Mouse (Mus musculus): Measurements from ENCODE around the gene Celsr2.

The Celsr2 gene

DNA sequence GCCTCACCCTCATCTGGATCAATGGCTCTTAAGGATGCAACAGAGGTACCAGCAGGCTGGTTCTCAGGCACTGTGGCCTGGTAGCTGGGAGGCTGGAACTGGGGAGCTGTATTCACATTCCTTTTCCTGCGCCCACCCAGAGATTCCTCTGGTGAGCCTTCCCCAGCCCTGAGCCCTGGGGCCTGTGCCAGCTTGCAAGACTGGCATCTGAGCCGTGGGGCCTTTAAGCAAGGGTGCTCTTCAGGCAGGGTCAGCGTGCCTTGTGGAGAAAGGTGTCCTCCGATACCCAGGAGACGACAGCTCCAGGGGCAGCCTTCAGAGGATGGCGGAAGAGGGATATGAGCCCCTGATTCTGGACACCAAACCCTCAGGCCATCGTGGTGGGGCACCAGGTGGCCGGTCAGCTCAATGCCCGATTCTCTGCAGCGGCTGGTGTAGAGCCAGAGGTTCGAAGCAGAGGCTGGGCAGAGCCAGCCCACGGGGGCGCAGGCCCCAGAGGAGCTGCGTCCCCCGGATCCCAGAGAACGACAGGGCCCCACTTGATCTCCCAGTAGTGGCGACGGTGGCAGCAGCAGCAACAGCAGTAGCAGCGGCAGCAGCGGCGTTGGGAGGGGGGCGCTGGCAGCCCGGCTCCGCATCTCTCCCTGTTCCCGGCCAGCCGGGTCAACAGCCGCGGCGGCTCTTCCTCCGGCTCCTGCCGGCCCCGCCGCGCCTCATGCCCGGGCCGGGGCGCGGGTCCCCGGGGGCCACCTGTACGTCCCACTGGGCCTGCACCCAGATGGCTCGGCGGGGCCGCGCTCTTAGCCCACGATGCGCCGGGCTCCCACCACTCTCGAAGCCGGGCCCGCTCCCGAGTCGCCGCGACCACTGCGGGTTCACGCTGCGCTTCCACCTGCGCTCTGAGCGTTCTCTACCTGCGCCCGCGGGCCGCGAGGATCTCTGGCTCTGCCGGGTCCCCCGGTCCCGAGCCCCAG is at the start of gene Celsr2:
Celsr2 (minus strand) TSS at position 696 of the 974 bp plus-strand sequence.
- peak; percentile 58 for DNase-seq (ENCODE audit: inconsistent ontology term)

DNA sequence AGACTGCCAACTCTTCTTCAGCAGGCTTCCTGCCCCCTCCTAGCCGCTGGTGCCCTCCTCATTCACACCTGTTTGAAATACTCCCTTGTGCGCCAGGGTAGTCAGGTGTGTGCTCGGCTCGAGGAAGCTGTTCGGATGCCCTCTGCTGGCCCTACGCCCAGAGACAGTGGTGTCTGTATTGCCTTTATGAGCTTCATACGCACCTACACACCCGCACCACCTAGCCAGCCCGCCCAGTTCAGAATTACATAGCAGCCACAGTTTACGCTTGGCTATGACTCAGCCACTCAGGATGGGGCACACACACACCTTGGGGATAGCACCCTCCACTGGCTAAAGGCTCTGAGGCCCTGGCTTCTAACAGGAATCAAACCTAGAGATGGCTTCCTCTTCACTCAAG is 43.5 kb upstream of the Celsr2 start:
- DNase-seq (ENCODE audit: inconsistent ontology term), result no peak

- DNase-seq (ENCODE audit: inconsistent ontology term), result no peak
Observed at GRCm38 (mm10) chr3:108458380-108458779, 43.0 kb upstream of the Celsr2 start.

GRCm38 (mm10) chr3:108454172-108454571 is 38.8 kb upstream of the Celsr2 start:
- no peak for DNase-seq (ENCODE audit: inconsistent ontology term)

DNA sequence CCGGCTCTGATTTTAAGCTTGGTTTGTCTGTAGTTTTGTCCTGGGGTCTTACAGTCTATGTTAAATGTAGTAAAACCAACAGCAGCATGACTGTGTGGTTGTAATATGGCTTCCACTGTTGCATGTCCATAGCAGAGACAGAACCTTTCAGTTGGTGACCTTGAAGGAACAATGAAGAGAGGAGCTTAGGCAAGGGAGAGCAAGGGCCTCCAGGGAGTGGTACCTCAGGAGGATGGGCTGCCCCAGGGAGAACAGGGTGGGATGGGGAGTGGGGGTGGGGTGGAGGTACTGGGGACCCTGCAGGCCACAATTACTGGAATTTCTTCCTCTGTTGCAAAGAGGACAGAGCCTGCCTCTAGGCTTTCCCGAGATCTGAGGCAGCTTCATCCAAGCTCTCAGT is 36.6 kb upstream of the Celsr2 start:
- no peak for DNase-seq (ENCODE audit: inconsistent ontology term)

DNA sequence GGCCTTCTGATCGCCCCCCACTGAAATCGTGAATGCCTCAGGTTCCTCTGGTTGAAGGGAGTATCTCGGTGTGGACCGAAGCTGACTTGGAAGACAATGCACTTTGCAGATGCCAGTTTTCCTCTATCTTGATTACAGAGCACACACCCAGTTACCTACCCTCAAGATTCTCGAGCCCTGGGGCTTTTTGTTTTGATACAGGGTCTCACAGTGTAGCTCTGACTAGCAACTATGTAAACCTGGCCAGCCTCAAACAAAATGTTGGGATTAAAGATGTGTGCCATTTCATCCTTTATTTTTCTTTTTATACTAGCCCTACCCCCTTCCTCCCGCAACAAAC is 30.0 kb upstream of the Celsr2 start:
- DNase-seq (ENCODE audit: inconsistent ontology term), result no peak

- DNase-seq (ENCODE audit: inconsistent ontology term), result peak; percentile 95
Observed at GRCm38 (mm10) chr3:108444698-108445365, 29.5 kb upstream of the Celsr2 start, which contains the start of gene Sars. Sars (minus strand) TSS chr3:108445209.

DNA sequence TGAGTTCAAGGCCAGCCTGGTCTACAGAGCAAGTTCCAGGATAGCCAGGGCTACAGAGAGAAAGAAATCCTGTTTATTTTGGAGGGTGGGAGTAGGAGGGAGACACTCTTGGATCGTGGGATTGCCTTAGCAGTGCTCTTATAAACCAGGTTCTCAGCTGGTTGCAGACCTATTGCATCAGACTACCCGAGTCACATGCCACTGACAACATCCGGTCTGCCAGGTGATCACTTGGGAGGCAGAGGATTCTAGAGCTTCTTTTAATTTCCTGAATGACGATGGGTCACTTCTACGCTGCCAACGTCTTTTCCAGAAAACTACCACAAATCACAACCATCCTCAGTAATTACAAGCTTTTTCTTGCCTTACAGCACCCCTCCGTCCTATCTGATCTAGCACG is 28.7 kb upstream of the Celsr2 start:
- peak; percentile 46 for DNase-seq (ENCODE audit: inconsistent ontology term)

- DNase-seq (ENCODE audit: inconsistent ontology term), result no peak
Observed at GRCm38 (mm10) chr3:108436380-108436714, 21.0 kb upstream of the Celsr2 start.

- no peak for DNase-seq (ENCODE audit: inconsistent ontology term)
Observed at GRCm38 (mm10) chr3:108435701-108436379, 20.5 kb upstream of the Celsr2 start.

DNA sequence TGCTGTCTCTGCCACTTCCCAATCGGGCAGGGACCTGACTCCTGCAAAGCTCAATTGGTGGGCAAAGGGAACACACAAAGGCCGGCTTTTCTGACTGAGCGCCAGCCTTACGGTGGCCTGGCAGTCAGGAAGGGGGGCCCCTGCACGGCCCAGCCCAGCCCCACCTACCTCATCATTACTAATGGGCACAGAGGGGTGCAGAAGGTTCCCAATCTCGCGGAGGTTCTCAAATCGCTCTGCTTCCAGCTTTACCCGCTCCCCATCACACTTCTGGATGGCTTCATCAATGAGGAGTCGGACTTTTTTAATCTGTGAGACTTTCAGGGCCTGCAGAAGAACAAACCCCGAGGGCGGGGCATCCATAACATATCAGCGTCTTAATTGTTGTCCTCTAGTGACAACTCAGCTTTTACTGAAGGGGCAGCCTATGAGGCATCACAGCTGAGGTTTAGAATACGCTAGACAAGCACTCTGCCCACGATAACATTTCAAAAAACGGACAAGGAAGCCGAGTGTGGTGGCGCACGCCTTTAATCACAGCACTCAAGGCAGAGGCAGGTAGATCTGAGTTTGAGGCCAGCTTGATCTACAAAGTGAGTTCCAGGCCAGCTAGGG is 18.6 kb upstream of the Celsr2 start:
- no peak for DNase-seq (ENCODE audit: inconsistent ontology term)

DNA sequence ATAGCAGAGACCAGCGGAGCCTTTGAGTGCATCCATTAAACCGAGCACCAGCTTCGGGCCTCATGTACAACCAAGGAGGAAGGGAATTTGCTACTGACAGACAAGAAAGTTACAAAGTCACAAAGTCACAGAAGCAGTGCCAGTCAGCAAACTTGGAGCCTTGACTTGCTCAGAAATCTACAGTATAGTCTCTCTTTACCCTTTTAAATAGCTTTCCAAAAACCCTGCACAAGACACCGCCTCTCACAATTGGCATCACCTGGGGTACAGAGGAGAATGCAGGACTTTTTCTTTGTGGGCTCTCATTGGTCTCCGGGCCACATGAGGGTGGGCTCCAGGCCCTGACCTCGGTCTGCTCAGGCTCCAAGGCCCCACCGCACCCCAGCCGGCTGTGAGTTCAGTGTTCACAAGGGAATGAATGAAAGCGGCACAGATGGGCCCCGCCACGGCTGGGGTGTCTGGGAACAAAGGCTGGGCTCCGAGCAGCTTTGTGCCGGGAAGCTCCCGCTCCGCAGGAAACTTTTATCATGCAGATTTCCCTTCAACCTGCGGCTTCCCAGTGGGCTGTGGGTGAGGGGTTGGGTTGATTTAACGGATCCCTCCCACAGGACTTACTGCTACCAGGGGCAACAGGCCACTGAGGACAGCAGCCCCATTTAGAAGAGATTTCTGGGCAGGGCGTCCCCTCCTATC is 18.0 kb upstream of the Celsr2 start:
- DNase-seq (ENCODE audit: inconsistent ontology term), result peak; percentile 92

DNA sequence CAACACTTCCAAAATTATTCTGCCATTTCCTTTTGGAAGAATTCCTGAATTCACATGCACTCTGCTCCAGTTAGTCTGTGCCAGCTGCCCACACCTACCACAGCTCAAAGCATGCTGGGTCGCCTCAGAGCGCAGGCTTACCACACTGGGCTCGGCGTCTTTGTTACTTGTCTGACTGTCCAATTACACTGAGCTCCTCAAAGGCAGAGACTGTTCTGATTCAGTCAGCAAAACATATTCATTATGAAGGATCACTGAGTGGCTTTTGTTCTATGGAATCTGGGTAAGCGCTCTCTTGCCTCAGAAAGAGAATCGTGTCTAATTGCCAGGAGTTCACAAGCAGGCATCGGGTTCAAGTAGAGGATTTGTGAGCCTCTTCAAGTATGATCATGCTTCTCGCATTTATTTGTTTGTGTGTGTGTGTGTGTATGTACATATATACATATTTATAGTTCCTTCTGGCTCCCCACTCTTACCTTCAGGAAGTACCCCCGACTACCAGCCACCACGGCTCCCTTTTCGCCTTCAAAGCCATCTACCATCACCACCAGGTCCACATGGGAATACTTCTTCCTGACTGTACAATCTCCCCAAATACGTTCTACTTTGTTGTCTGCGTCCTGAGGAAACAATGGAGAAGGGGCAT is 17.3 kb upstream of the Celsr2 start:
- DNase-seq (ENCODE audit: inconsistent ontology term), result peak; percentile 96

DNA sequence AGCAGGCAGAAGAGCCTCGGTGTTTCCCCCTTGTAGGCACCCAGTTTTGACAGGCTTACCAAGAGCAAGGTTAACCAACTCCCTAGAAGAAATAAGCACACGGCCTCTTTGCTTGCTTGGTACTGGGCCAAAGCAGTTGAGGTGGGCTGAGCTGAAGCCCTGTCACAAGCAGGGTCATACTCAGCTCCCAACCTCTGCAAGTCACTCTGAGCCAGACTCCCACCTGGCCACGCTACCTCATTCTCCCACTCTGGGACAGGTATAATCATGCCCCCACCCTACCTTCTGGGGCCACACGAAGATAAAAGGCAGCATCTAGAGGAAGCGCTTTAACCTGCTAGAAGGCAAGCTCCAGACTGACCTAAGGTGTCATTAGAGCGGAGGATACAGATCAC is 10.3 kb upstream of the Celsr2 start:
- no peak for DNase-seq (ENCODE audit: inconsistent ontology term)

DNA sequence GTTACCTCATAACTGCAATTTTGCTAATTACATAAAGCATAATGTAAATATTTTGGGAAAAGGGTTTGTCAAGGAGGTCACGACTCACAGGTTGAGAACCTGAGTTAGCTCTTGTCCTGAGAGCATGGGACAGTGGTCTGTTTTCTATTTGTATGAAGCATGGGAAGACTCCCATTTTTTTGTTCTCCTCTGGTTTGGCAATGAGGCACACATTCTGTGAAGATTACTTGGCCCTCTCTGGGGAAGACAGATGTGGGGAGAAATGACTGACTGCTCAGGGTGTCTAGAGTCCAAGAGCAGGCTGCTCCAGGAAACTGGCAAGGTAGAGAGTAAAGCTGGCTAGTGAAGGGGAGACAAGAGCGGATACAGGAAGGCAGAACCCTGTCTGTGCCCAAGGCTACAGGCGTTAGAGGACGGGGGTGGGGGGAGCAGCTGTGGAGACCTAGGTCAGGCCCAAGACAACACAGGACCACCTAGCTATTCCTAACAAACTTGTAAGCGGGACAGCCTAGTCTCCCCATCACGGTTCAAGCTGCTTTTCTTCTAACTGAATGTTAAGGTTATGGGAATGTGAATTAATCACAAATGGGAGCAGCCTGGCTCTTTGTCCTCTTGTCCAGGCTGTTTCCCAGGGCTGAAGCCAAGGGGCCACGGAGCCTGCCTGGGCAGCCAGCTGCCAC is 9.7 kb upstream of the Celsr2 start:
- DNase-seq (ENCODE audit: inconsistent ontology term), result peak; percentile 46

- peak; percentile 61 for DNase-seq (ENCODE audit: inconsistent ontology term)
Observed at GRCm38 (mm10) chr3:108423844-108424801, 8.8 kb upstream of the Celsr2 start.

DNA sequence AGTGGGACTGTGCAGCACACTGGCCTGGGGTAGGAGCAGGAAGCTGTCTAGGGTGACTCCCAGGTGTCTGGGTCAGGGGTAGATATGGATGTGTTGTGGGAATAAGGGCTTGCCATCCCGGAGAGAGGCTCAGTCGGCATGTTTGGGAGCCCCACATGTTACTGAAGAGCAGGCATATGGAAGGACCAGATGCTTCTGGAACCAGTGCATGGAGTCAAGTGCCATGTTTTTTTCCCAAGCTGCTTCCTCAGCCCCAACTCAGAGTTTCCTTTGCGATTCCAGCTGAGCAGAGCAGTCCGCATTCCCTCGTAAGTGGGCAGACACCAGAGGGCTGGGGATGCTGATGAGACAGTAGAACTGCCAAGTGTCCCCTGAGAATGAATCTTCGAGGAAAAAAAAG is 7.7 kb upstream of the Celsr2 start:
- DNase-seq (ENCODE audit: inconsistent ontology term), result no peak

DNA sequence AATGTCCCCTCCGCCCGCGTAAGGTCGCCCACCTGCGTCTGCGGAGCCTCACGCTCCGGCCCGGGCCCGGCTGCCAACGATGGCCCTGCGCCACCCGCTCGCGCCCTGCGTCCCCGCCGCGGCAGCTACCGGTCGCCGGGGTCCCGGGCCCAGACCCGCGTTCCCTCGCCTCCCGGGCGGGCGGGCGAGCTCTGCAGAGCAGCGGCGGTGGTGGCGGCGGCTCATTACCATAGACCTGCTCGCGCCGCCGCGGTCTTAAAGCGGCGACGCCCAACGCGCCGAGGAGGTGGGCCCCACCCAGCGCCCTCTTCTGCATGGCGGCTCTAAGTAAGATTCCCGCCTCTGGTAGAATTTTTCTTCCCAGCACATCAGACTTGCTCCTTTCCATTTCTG is 475 bp upstream of the Celsr2 start:
- peak; percentile 89 for DNase-seq (ENCODE audit: inconsistent ontology term)
